Mouse (Mus musculus) intestine, embryonic 15.5 days (tissue): ENCODE measurements at regions not wholly inside any gene's neighbourhood (a gene's known extent, or its start where the extent isn't known, plus 50 kb on each side); places are given as distances from the start of the nearest gene placed in this dataset.
"Not testable (repeated sequence)": the region's sequence is repeated elsewhere in the genome, so short reads cannot be mapped to it uniquely, and the experiment has no call there.

Experiments
- ATAC-seq: fragments of 200-750 bp; cut with Nextera tagmentation; 2 replicates; pipeline ENCODE4 v1.8.0; 2017; ENCODE audit warnings: moderate TSS enrichment, moderate library complexity
- H3K27ac ChIP-seq: fragments of 300-500 bp; sonication (generic); 2 replicates; pipeline ENCODE4 v1.5.1; 2015; ENCODE audit warnings: mild to moderate bottlenecking, inconsistent platforms
- H3K27me3 ChIP-seq: fragments of 300-500 bp; sonication (generic); replicated peaks from 2 replicates; pipeline ENCODE4 v1.6.1; 2015; ENCODE audit warnings: inconsistent platforms
- H3K36me3 ChIP-seq: fragments of 300-500 bp; sonication (generic); 2 replicates; pipeline ENCODE4 v1.6.1; 2015; ENCODE audit warnings: inconsistent platforms
- H3K4me1 ChIP-seq: fragments of 300-500 bp; sonication (generic); replicated peaks from 2 replicates; pipeline ENCODE4 v1.6.1; 2015; ENCODE audit warnings: inconsistent platforms
- H3K4me2 ChIP-seq: fragments of 300-500 bp; sonication (generic); replicated peaks from 2 replicates; pipeline ENCODE4 v1.6.1; 2015; ENCODE audit warnings: mild to moderate bottlenecking, inconsistent platforms
- H3K4me3 ChIP-seq: fragments of 300-500 bp; sonication (generic); replicated peaks from 2 replicates; pipeline ENCODE4 v1.5.1; 2015; ENCODE audit warnings: inconsistent platforms
- H3K9ac ChIP-seq: fragments of 300-500 bp; sonication (generic); 2 replicates; pipeline ENCODE4 v1.6.1; 2015; ENCODE audit warnings: inconsistent platforms
- H3K9me3 ChIP-seq: fragments of 300-500 bp; sonication (generic); 2 replicates; pipeline ENCODE4 v1.6.1; 2016; ENCODE audit warnings: inconsistent platforms
- WGBS: fragments of 180-500 bp; shearing (Covaris S2); methylation state at CpG from one replicate; pipeline ENCODE4 v1.1.7; 2015; 5-methylcytosine and 5-hydroxymethylcytosine counted together

DNA sequence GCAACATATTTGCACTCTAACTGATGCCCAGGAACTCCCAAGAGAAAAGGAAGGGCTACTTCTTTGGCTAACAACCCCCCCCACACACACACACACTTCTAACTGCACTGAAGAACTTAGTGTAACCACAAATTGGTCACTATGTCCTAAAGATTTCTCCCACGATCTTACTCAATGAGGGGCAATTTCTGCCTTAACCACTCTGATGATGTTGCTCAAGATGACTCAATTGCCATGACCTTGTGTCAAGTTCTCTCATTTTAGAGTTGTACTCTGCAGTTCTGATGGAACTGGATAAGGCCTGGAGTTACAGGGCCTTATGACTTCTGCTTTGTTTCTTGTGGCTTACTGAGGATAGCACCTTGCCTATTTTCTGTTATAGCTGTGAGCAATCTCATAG is 81.7 kb downstream of the Sem1 start:
- Histone ChIP-seq H3K27me3 (no peaks in the 10 kb centered on the region), H3K4me3 (no peak overlapping the region), H3K27ac (no peak overlapping the region), H3K9ac (no peak overlapping the region), H3K36me3 (no peaks in the 10 kb centered on the region), H3K4me2 (no peak overlapping the region), H3K9me3 (no peaks in the 10 kb centered on the region), H3K4me1 (no peaks in the 10 kb centered on the region)
- 90% methylated on average over 1 of the region's 1 CpGs for WGBS
- no peak for ATAC-seq

DNA sequence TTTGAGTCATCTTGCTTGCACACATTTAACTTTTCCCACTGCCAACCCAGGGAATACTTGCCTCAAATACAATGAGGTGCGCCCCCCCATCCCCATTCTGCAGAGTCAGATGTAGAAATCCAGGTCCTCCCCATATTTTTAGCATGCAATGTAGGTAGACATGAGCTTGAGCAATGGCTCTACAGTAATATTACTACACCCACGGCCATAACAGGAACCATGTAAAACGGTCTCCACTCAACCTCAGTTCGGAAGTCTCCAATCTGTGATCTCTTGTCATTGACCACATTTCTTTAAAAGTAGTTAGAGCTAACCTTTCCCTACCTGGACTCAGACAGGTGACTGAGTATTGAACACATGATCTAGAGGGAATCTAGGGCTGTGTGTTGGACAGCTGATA is 82.1 kb downstream of the Sem1 start:
- 86% methylated on average over 4 of the region's 4 CpGs for WGBS
- Histone ChIP-seq H3K27ac (no peak overlapping the region), H3K4me2 (no peak overlapping the region), H3K4me3 (no peak overlapping the region), H3K27me3 (no peaks in the 10 kb centered on the region), H3K36me3 (no peaks in the 10 kb centered on the region), H3K4me1 (no peaks in the 10 kb centered on the region), H3K9ac (no peak overlapping the region), H3K9me3 (no peaks in the 10 kb centered on the region)
- ATAC-seq: no peak

DNA sequence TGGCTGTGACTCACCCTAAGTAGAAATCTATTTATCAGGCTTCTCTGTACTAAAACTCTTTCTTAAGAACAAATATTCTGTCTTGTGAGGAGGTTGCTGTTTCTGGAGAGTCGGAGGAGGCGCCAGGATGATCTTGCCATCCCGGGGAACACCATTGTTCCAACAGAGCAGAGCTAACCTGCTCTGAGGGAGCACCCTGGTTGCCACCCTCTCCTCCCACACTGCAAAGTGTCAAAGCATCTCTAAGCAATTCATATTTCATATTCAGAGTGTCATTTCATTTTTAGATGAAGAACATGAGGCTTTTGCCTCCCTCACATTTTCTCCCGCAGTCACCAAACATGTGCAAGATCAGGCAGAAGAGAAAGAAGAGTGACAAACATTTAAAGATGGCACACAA is 90.3 kb downstream of the Sem1 start:
- H3K36me3 ChIP-seq: no peaks in the 10 kb centered on the region
- H3K4me3 ChIP-seq: no peak overlapping the region
- no peak overlapping the region for H3K4me2 ChIP-seq
- no peaks in the 10 kb centered on the region for H3K9me3 ChIP-seq
- WGBS: 82% methylated on average over 4 of the region's 4 CpGs
- ATAC-seq: no peak
- H3K4me1 ChIP-seq: no peaks in the 10 kb centered on the region
- H3K9ac ChIP-seq: no peak overlapping the region
- H3K27ac ChIP-seq: no peak overlapping the region
- H3K27me3 ChIP-seq: no peaks in the 10 kb centered on the region

DNA sequence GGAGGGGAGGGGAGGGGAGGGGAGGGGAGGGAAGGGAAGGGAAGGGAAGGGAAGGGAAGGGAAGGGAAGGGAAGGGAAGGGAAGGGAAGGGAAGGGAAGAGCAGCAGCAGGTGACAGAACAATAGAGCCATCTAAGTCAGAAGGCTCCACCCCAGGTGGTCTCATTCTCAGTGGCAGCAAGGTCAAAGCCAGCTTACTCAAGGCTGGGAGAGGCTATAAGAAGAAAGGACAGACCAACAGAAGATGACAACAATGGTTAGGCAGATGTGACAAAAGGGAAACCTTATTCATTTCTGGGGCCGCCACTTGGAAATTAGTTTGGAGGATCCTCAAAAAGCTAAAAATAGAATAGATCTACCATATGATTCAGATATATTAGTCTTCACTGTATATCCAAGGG is 96.9 kb downstream of the Sem1 start:
- not testable (repeated sequence) for H3K27ac ChIP-seq

DNA sequence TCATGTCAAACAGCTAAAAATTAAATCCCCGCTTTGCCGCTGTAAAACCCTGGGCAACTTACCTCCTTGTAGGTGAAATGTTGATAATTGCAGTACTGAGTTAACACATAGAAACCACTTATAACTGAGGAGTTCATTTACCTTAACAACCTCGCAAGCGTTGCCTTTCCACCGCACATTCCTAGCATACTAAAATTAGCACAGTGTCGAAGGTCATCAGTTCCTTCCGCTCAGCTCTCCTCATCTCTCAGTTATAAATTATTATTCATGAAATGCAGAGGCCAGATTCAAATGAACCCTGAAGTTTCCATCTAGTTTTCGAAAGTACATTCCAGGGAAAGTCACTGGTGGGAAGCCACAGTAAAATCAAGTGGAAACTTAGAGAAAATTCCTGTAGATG is 108.1 kb downstream of the Sem1 start:
- H3K27me3 ChIP-seq: no peaks in the 10 kb centered on the region
- no peaks in the 10 kb centered on the region for H3K36me3 ChIP-seq
- H3K9me3 ChIP-seq: no peaks in the 10 kb centered on the region
- H3K27ac ChIP-seq: no peak overlapping the region
- H3K4me2 ChIP-seq: no peak overlapping the region
- H3K4me3 ChIP-seq: no peak overlapping the region
- no peak for ATAC-seq
- WGBS: 51% methylated on average over 8 of the region's 8 CpGs
- H3K9ac ChIP-seq: no peak overlapping the region
- no peaks in the 10 kb centered on the region; the same call in 1 of the 2 replicates for H3K4me1 ChIP-seq

More for the DNA sequence above, 96.9 kb downstream of the Sem1 start:
- H3K36me3 ChIP-seq, H3K4me1 ChIP-seq, H3K4me3 ChIP-seq, H3K4me2 ChIP-seq, H3K27me3 ChIP-seq, H3K9me3 ChIP-seq, H3K9ac ChIP-seq, ATAC-seq: not testable (repeated sequence)
- WGBS: 100% methylated on average over 1 of the region's 1 CpGs

DNA sequence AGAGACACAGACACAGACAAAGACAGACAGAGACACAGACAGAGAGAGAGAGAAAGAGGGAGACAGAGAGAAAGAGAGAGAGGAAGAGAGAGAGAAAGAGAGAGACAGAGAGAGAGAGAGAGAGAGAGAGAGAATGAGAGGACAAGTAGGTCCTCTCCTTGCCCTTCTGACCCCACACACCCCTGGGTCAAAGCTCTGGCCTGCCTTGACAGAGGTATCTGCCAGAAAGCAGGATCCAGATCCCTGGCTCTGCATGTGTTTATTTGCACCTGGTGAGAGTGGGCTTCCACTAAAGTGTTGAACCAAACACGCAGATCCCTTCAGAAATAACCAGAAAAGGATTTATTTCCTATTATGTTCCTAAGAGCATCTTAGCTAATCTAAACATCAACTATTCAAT is 110.9 kb downstream of the Sem1 start:
- no peaks in the 10 kb centered on the region for H3K27me3 ChIP-seq
- H3K4me3 ChIP-seq: no peak overlapping the region
- H3K4me2 ChIP-seq: no peak overlapping the region
- no peak overlapping the region for H3K9ac ChIP-seq
- no peak overlapping the region for H3K27ac ChIP-seq
- no peaks in the 10 kb centered on the region for H3K36me3 ChIP-seq
- WGBS: 33% methylated on average over 1 of the region's 1 CpGs
- ATAC-seq: no peak
- H3K4me1 ChIP-seq: peaks cover 3% of the 10 kb centered on the region; the same call in 1 of the 2 replicates
- H3K9me3 ChIP-seq: no peaks in the 10 kb centered on the region

DNA sequence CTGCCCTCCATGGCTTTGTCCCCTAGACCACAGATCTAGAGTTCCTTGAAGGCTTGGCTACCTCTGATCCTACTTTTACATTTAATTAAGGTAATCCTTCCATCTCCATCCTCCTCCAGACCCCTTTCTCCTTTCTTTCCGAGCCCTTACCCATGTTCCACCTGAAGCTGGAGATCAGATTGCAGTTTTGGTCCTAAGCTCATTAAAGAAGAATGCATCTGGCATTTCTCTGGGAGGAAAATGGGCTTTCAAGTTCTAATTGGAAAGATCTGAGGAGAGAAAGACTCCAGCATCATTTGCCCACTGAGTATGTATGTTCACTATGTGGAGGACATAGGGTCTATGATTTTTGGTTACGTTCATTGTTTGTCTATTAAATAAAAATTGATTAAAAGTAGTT is 112.2 kb downstream of the Sem1 start:
- Histone ChIP-seq H3K36me3 (no peaks in the 10 kb centered on the region), H3K9ac (no peak overlapping the region), H3K4me2 (no peak overlapping the region), H3K27me3 (no peaks in the 10 kb centered on the region), H3K9me3 (no peaks in the 10 kb centered on the region), H3K27ac (no peak overlapping the region), H3K4me3 (no peak overlapping the region), H3K4me1 (peaks cover 3% of the 10 kb centered on the region; the same call in 1 of the 2 replicates)
- no peak for ATAC-seq
- 66% methylated on average over 2 of the region's 2 CpGs for WGBS

DNA sequence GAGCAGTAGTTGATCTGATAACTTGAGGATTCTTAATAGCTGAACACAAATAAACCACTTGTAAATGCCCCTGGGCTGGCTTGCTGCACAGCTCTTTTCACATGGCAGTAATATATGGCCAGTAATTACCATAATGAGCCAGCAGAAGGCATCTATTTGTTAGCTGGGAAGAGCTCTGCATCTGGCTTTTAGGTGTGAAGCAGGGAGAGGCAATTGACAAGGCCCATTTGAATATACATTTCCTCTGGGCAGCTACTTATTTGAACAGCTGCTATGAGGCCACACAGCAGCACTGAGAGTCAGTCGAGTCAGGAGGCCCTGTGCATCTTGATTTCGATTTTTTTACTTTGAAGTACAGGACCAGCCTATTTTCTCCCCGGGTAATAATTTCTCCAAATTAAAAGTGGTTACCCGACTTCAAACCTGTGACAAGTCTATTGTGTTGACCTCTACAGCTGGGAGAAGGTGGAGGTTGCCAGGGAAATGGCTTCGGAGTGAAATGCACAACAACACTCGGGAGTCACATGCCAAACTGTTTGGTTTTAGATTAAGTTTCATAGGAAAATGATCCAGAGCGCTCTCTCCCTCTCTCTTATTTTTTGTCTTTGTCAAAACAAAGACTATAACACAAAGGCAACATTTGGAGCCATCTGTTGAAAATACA is 114.5 kb downstream of the Sem1 start:
- WGBS: 23% methylated on average over 7 of the region's 7 CpGs
- H3K4me1 ChIP-seq: peaks cover 3% of the 10 kb centered on the region; the same call in 1 of the 2 replicates
- H3K27ac ChIP-seq: no peak overlapping the region
- H3K9me3 ChIP-seq: no peaks in the 10 kb centered on the region
- peak; percentile 49; the same call in 1 of the 2 replicates for ATAC-seq
- no peaks in the 10 kb centered on the region for H3K36me3 ChIP-seq
- H3K9ac ChIP-seq: no peak overlapping the region
- H3K4me3 ChIP-seq: no peak overlapping the region
- no peaks in the 10 kb centered on the region for H3K27me3 ChIP-seq
- H3K4me2 ChIP-seq: no peak overlapping the region

DNA sequence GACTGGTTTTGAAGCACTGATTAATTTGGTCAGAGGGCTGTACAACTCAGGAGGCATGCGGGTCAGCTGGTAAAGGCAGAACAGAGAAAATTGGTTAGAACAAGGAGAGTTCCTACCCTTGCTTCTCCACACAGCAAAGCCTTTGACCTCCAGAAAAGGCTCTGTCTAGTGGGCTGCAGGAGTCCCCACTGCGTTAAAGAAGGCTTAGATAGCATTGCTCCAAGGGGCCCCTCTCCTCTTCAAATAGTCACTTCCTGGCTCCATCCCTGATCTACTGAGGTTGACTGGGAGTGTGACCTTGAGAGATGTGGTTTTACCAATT is 118.6 kb downstream of the Sem1 start:
- Histone ChIP-seq H3K36me3 (no peaks in the 10 kb centered on the region), H3K9me3 (no peaks in the 10 kb centered on the region), H3K4me3 (no peak overlapping the region), H3K9ac (no peak overlapping the region), H3K27ac (no peak overlapping the region), H3K4me2 (no peak overlapping the region), H3K4me1 (0 out of 2 replicates have a peak, but pooled peaks cover 3% of the 10 kb centered on the region), H3K27me3 (no peaks in the 10 kb centered on the region)
- WGBS: 44% methylated on average over 2 of the region's 2 CpGs
- 0 out of 2 replicates have a peak, but pooled peaks have one; percentile 25 for ATAC-seq

DNA sequence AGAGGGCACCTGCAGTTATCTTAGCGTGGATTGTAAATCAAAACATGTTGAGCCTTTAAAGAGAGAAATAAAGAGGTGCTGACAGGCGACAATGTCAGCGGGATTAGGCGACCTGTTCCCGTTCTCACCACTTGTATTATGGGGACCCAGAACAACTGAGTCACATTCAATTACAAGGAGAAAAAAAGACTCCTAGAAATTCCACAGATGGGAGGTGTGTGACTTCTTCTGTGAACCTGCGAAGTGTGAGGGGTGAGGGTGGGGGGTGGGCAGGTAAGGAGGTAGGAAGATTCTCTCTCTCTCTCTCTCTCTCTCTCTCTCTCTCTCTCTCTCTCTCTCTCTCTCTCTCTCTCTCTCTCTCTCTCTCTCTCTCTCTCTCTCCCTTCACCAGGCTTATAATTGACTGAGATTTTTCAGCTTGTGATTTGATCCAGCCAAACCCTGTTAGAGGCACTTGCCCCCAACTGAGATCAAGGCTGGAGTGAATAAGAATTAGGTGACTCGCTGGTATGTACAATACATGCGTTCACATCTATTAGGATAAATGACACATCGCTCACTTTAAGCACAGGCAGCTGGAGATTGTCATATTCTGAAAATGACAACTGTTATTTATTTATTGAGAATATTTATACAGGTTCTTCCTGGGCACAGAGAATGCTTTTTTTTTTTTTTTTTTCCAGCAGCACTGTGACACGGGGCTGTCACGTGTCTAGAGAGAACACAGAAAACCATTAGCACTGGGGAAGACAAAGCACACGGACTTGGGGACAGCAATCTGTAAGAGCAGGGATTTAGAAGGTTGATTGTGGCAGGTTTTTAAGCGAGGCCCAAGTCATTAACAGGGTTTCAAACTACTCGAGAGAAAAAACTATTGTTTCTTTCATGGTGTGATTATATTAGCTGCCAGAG is 119.2 kb downstream of the Sem1 start:
- Histone ChIP-seq H3K9me3 (no peaks in the 10 kb centered on the region), H3K27ac (no peak overlapping the region), H3K27me3 (no peaks in the 10 kb centered on the region), H3K9ac (no peak overlapping the region), H3K4me1 (0 out of 2 replicates have a peak, but pooled peaks cover 3% of the 10 kb centered on the region), H3K36me3 (no peaks in the 10 kb centered on the region), H3K4me3 (no peak overlapping the region), H3K4me2 (no peak overlapping the region)
- 27% methylated on average over 14 of the region's 14 CpGs for WGBS
- 0 out of 2 replicates have a peak, but pooled peaks have one; percentile 49 for ATAC-seq

DNA sequence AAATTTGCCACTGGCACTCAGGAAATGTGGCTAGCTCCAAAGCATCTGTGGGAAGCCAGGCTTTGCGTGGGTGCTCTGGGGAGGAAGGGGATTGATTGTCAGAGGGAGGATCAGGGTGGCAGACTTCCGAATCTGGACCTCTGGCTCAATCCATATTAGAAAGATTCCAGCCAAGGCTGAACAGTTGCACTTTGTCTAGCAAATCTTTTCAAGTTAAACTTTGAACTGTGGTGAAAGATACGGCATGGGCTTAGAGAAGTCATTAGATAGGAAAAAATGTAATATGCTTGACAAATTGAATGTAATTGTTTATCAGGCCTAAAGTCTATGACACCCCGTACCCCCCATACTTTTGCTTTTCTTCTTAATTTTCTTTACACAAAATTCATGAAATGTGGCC is 120.7 kb downstream of the Sem1 start:
- no peak overlapping the region for H3K9ac ChIP-seq
- no peaks in the 10 kb centered on the region for H3K9me3 ChIP-seq
- peak; percentile 73 for ATAC-seq
- H3K4me2 ChIP-seq: no peak overlapping the region
- no peaks in the 10 kb centered on the region for H3K27me3 ChIP-seq
- H3K27ac ChIP-seq: no peak overlapping the region
- H3K36me3 ChIP-seq: no peaks in the 10 kb centered on the region
- 69% methylated on average over 4 of the region's 4 CpGs for WGBS
- H3K4me1 ChIP-seq: no peaks in the 10 kb centered on the region
- H3K4me3 ChIP-seq: no peak overlapping the region

DNA sequence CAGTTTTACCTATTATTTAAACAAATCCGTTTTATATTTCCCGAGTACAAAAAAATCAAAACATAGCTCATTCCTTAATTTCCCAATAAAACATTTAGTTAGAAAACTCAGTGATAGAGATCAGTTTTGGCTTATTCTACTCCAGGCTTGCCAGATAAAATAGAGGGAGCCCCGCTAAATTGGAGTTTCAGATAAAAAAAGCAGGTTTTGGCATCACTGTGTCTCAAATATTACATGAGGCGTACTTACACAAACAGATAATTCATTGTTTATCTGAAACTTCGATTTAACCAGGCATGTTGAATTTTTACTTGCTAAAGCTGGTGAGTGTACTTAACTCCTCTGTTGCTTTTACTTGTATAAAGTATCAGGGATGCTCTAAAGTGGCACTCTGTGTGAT is 121.5 kb downstream of the Sem1 start:
- Histone ChIP-seq H3K9ac (no peak overlapping the region), H3K36me3 (no peaks in the 10 kb centered on the region), H3K27ac (no peak overlapping the region), H3K4me2 (no peak overlapping the region), H3K9me3 (no peaks in the 10 kb centered on the region), H3K4me3 (no peak overlapping the region), H3K4me1 (no peaks in the 10 kb centered on the region), H3K27me3 (no peaks in the 10 kb centered on the region)
- no peak for ATAC-seq
- whole genome bisulfite sequencing: 65% methylated on average over 5 of the region's 5 CpGs

DNA sequence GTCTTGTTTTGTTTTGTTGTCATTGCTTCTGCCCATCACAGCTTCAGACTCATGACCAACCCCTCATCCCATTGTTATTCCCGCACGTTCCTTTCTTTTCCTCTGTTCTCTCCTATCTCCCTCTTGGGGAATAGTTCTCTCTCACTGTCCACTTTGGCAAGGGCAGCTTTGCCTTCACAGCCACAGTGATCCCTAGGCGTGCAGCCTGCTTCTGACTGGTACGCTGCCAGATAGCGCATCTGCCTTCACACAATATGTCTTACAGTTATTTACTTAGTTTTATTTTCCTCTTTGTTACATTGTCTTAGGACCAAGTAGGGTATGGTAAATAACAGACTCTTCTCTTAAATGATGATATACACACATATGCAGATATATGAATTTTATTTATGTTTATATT is 122.9 kb downstream of the Sem1 start:
- Histone ChIP-seq H3K27ac (no peak overlapping the region), H3K9me3 (no peaks in the 10 kb centered on the region), H3K4me2 (no peak overlapping the region), H3K4me1 (no peaks in the 10 kb centered on the region), H3K27me3 (no peaks in the 10 kb centered on the region), H3K36me3 (no peaks in the 10 kb centered on the region), H3K9ac (no peak overlapping the region), H3K4me3 (no peak overlapping the region)
- 91% methylated on average over 5 of the region's 5 CpGs for WGBS
- no peak for ATAC-seq
